Mouse (Mus musculus) heart, embryonic 16.5 days (tissue): Measurements from ENCODE around the gene Prpf6. TPM values are rescaled to one million over a fixed set of nuclear protein-coding genes. Genes with fewer than 3 reads are reported as not detected.

ENCODE experiments used
- ATAC-seq: fragments of 200-750 bp; cut with Nextera tagmentation; replicated peaks from 2 replicates; pipeline ENCODE4 v1.8.0; 2017; ENCODE audit warnings: moderate number of reproducible peaks; ENCODE audit not compliant: insufficient read depth, low FRiP score; ENCODE audit errors: extremely low read depth
- H3K27ac ChIP-seq: fragments of 300-500 bp; sonication (generic); 2 replicates; pipeline ENCODE4 v1.5.1; 2014; ENCODE audit warnings: mild to moderate bottlenecking, low read length, control low read depth, moderate library complexity
- H3K27me3 ChIP-seq: fragments of 300-500 bp; sonication (generic); 2 replicates; pipeline ENCODE4 v1.6.1; 2014; ENCODE audit warnings: low read length, mixed read lengths; ENCODE audit not compliant: control insufficient read depth, insufficient read depth
- H3K36me3 ChIP-seq: fragments of 300-500 bp; sonication (generic); 2 replicates; pipeline ENCODE4 v1.6.1; 2014; ENCODE audit not compliant: control insufficient read depth, insufficient read depth
- H3K4me1 ChIP-seq: fragments of 300-500 bp; sonication (generic); 2 replicates; pipeline ENCODE4 v1.6.1; 2014; ENCODE audit warnings: low read length, mixed read lengths; ENCODE audit not compliant: control insufficient read depth, insufficient read depth
- H3K4me2 ChIP-seq: fragments of 300-500 bp; sonication (generic); 2 replicates; pipeline ENCODE4 v1.6.1; 2014; ENCODE audit warnings: low read depth, mild to moderate bottlenecking, control low read depth, low read length
- H3K4me3 ChIP-seq: fragments of 300-500 bp; sonication (generic); 2 replicates; pipeline ENCODE4 v1.5.1; 2014; ENCODE audit warnings: mild to moderate bottlenecking, control low read depth, low read length
- H3K9ac ChIP-seq: fragments of 300-500 bp; sonication (generic); 2 replicates; pipeline ENCODE4 v1.6.1; 2014; ENCODE audit warnings: low read length, control low read depth
- H3K9me3 ChIP-seq: fragments of 300-500 bp; sonication (generic); replicated peaks from 2 replicates; pipeline ENCODE4 v1.6.1; 2016; ENCODE audit warnings: low read length; ENCODE audit not compliant: control insufficient read depth
- WGBS: fragments of 180-500 bp; shearing (Covaris S2); extraction: QIAGEN DNeasy Blood & Tissue Kit; methylation state at CpG from one replicate; pipeline ENCODE4 v1.1.7; 2014; 5-methylcytosine and 5-hydroxymethylcytosine counted together
- polyA plus RNA-seq: library from polyadenylated mRNA; unstranded; fragments of >200 nt; fragmentation: Nextera tagmentation; extraction: Ambion mirVana; gene quantifications from 2 replicates; pipeline ENCODE4 v1.2.1, GENCODE M21; 2015

Prpf6 gene
- polyA plus RNA-seq, 1 experiment from 2014 or later, result 47.4 TPM

- Histone ChIP-seq H3K4me1 (peaks cover 28% of the 10 kb centered on the region), H3K4me3 (no peak overlapping the region), H3K9me3 (no peaks in the 10 kb centered on the region), H3K27me3 (no peaks in the 10 kb centered on the region), H3K27ac (no peak overlapping the region; the same call in 1 of the 2 replicates), H3K4me2 (0 out of 2 replicates have a peak overlapping the region, but pooled peaks have one; percentile 1), H3K36me3 (peaks cover 4% of the 10 kb centered on the region; the same call in 1 of the 2 replicates), H3K9ac (peak overlapping the region; percentile 22; the same call in 1 of the 2 replicates)
- WGBS, result 50% methylated on average over 7 of the region's 7 CpGs
- no peak for ATAC-seq
Observed at GRCm38 (mm10) chr2:181577981-181578581, 13.6 kb upstream of the Prpf6 start.

DNA sequence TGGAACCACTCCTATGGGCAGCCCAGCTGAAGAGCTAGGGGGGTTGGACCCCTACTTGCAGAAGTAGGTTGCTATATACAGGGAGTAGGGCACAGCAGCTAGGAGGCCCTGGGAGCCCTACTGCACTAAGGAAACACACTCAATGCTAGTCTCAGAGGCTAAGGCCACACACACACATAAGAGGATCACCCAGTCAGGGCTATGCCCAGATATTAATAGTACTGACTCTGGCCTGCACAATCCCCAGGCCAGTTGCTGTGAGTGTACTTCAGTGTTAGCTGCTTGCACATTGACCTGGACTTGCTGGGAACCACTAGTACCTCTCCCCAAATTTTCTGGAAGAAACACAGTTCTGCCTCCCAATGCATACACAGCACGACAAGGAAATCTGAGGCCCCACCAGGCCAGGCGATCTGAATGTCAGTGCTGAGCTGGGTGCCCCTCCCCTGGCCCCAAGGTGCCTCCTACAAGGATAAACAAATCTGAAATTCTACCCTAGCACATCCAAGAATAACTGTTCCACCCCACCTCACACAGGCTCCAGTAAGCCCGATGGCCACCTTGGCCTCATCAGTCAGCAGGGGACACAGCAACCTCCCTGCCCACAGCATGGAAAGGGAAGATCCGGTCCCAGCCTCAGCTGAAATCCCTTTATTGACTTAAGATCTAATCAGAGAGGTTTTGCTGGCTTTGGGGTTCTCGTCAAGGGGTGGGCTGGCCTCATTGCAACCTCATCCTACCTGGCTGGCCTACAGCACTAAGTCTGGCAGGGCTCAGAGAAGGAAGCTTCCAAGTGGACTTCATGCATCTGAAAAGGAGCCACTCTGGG is 12.7 kb upstream of the Prpf6 start:
- H3K36me3 ChIP-seq, result peaks cover 6% of the 10 kb centered on the region; the same call in 1 of the 2 replicates
- WGBS, result 45% methylated on average over 5 of the region's 5 CpGs
- no peak overlapping the region for H3K4me3 ChIP-seq
- H3K27me3 ChIP-seq, result no peaks in the 10 kb centered on the region
- H3K9me3 ChIP-seq, result no peaks in the 10 kb centered on the region
- H3K4me1 ChIP-seq, result peaks cover 28% of the 10 kb centered on the region
- H3K9ac ChIP-seq, result peak overlapping the region; percentile 45; the same call in 1 of the 2 replicates
- H3K27ac ChIP-seq, result peak overlapping the region; percentile 5; the same call in 1 of the 2 replicates
- no peak for ATAC-seq
- H3K4me2 ChIP-seq, result 0 out of 2 replicates have a peak overlapping the region, but pooled peaks have one; percentile 1

GRCm38 (mm10) chr2:181579681-181580080 is 12.0 kb upstream of the Prpf6 start:
- Histone ChIP-seq H3K9ac (peak overlapping the region; percentile 45; the same call in 1 of the 2 replicates), H3K27ac (no peak overlapping the region), H3K4me1 (peaks cover 28% of the 10 kb centered on the region), H3K36me3 (peaks cover 2% of the 10 kb centered on the region; the same call in 1 of the 2 replicates), H3K9me3 (no peaks in the 10 kb centered on the region), H3K4me3 (no peak overlapping the region), H3K4me2 (no peak overlapping the region), H3K27me3 (no peaks in the 10 kb centered on the region)
- ATAC-seq, result no peak
- WGBS, result 88% methylated on average over 1 of the region's 1 CpGs

GRCm38 (mm10) chr2:181580131-181580772 is 11.4 kb upstream of the Prpf6 start:
- Histone ChIP-seq H3K9me3 (no peaks in the 10 kb centered on the region), H3K4me1 (peaks cover 28% of the 10 kb centered on the region), H3K36me3 (peaks cover 2% of the 10 kb centered on the region; the same call in 1 of the 2 replicates), H3K27ac (peak overlapping the region; percentile 96), H3K9ac (peak overlapping the region; percentile 88), H3K4me3 (peak overlapping the region; percentile 91), H3K27me3 (no peaks in the 10 kb centered on the region), H3K4me2 (peak overlapping the region; percentile 96)
- WGBS, result 74% methylated on average over 5 of the region's 5 CpGs
- no peak for ATAC-seq

GRCm38 (mm10) chr2:181581016-181581401 is 10.7 kb upstream of the Prpf6 start:
- WGBS, result 0% methylated on average over 11 of the region's 11 CpGs
- peak; percentile 79 for ATAC-seq
- Histone ChIP-seq H3K27me3 (no peaks in the 10 kb centered on the region), H3K4me1 (peaks cover 28% of the 10 kb centered on the region), H3K4me3 (peak overlapping the region; percentile 91), H3K9me3 (no peaks in the 10 kb centered on the region), H3K4me2 (peak overlapping the region; percentile 96), H3K36me3 (peaks cover 8% of the 10 kb centered on the region), H3K9ac (peak overlapping the region; percentile 88), H3K27ac (peak overlapping the region; percentile 96)

GRCm38 (mm10) chr2:181581402-181582120 is 10.1 kb upstream of the Prpf6 start:
- Histone ChIP-seq H3K36me3 (peaks cover 12% of the 10 kb centered on the region), H3K9me3 (no peaks in the 10 kb centered on the region), H3K9ac (peak overlapping the region; percentile 88), H3K27me3 (no peaks in the 10 kb centered on the region), H3K4me2 (peak overlapping the region; percentile 96), H3K4me1 (peaks cover 28% of the 10 kb centered on the region), H3K4me3 (peak overlapping the region; percentile 91), H3K27ac (peak overlapping the region; percentile 96)
- peak; percentile 78 for ATAC-seq
- WGBS, result under 1% methylated on average over 49 of the region's 49 CpGs

DNA sequence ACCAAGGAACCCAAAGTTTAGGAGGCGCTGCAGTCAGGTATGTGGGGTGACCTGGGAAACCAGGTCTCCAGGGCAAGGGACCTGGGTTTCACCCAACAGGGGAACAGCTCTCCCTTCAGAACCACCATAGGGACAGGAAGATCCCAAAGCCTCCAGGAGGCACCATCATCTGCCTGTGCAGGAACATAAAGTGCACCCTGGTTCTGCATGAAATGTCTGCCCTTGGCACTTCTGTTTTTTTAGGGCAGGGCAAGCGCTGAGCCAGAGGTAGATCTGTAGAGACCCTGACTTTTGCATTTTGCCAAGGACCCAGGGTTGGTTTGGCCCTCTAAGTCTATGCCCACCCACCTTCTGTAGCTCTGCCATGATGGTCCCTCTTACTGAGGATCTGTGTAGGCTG is 9.3 kb upstream of the Prpf6 start:
- WGBS, result 78% methylated on average over 2 of the region's 2 CpGs
- peak overlapping the region; percentile 11; the same call in 1 of the 2 replicates for H3K27ac ChIP-seq

GRCm38 (mm10) chr2:181582939-181583338 is 8.7 kb upstream of the Prpf6 start:
- no peak overlapping the region for H3K4me3 ChIP-seq
- H3K9ac ChIP-seq, result no peak overlapping the region
- H3K4me1 ChIP-seq, result peaks cover 26% of the 10 kb centered on the region
- no peaks in the 10 kb centered on the region for H3K27me3 ChIP-seq
- no peak for ATAC-seq
- no peak overlapping the region for H3K27ac ChIP-seq
- peaks cover 23% of the 10 kb centered on the region for H3K36me3 ChIP-seq
- 79% methylated on average over 1 of the region's 1 CpGs for WGBS
- H3K9me3 ChIP-seq, result no peaks in the 10 kb centered on the region
- no peak overlapping the region for H3K4me2 ChIP-seq

More for the DNA sequence above, 9.3 kb upstream of the Prpf6 start:
- no peak overlapping the region; the same call in 1 of the 2 replicates for H3K4me3 ChIP-seq
- ATAC-seq, result no peak
- H3K9me3 ChIP-seq, result no peaks in the 10 kb centered on the region
- peaks cover 28% of the 10 kb centered on the region for H3K4me1 ChIP-seq
- peaks cover 19% of the 10 kb centered on the region for H3K36me3 ChIP-seq
- H3K9ac ChIP-seq, result no peak overlapping the region
- H3K27me3 ChIP-seq, result no peaks in the 10 kb centered on the region
- H3K4me2 ChIP-seq, result peak overlapping the region; percentile 96
